Mouse (Mus musculus) adipocyte (in vitro differentiated cells): ENCODE results near the gene Timp3.
A peak's percentile ranks its signal among the peaks of the same experiment; 100 is the strongest.

Experiments used
- DNase-seq: peaks from one replicate; pipeline ENCODE4 v3.0.0-alpha.2; 2016; ENCODE audit warnings: low spot score

Timp3 gene

DNA sequence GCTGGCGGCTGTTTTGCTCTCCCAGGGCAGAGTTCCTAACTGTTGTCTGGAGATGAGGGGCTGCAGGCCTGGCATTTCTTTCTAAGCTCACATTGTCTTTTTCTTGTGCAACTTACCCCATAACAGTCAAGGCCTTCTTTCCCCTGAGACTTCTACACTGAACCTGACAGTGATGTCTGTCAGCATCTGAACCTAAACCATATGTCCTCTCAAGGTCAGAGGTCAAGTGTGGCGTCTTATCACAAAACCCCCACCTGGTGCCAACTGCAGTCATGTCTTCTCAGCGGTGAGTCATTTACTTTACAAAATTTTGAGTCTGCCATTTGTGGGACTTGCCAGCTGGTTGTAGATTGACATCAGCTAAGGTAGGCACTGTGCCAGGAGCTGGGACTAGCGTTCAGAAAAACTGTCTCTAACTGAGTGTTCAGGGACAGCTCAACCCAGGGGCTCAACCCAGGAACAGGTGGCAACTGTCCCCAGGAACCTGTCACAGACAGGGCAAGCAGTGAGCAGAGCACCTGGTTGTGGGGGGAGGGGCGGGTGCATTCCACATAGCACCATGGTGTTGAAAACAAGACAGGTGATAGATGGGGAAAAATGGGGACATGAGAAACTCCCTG lies 87.8 kb downstream of the Timp3 start:
- peak; percentile 68 for DNase-seq

DNA sequence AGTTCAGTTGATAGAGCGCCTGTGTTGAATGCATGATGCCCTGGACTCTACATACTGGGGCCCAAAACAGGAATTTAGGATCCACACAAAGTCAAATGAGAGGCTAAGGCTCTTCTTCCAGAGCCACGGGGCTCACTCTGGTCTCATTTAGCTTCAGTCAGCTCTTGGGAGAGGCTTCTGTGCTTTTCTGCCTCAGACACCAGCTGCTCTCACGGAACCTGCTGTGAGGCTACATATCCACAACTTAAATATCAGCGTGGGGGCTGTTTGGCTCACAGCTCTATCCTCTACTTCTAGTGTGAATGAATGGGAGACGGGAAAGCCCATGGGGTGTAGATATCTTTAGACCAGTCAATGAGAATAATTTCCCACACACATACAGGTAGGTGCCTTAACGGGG lies 88.6 kb downstream of the Timp3 start:
- DNase-seq, result no peak

DNA sequence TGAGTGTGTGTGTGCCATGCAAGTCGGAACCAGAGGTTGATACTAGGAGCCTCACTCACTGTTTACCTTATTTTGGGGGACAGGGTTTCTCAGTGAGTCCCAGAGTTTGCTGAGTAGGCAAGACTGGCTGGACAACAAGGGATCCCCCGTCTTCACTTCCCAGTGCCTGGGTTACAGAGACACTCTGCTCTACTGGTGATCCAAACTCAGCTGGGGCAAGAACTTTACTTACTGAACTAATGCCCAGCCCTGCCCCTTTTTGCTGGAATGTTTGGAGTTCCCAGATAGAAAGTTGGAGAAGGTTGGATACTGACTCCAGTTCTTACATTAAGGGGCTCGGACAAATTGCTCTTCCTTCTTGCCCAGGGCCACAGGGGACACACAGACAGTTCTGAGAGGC lies 89.2 kb downstream of the Timp3 start:
- DNase-seq, result peak; percentile 28

DNA sequence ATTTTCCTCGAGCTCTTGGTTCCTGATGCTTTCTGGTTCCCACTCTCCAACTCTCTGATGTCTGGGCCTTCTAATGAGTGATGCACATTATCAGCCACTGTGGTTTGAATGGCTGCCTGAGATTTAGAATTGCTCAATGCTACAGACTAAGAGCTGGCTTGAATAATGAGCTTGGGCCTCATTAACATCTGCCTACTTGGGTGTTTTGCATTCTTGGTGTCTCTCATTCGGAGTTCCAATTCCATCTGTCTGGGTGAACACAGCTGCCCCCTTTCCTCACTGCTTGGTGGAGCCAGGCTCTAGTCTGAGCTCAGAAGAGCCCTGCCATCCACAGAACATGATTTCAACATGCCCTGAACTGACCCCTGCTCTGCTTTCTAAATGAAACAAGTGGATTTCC lies 89.7 kb downstream of the Timp3 start:
- peak; percentile 69 for DNase-seq

DNA sequence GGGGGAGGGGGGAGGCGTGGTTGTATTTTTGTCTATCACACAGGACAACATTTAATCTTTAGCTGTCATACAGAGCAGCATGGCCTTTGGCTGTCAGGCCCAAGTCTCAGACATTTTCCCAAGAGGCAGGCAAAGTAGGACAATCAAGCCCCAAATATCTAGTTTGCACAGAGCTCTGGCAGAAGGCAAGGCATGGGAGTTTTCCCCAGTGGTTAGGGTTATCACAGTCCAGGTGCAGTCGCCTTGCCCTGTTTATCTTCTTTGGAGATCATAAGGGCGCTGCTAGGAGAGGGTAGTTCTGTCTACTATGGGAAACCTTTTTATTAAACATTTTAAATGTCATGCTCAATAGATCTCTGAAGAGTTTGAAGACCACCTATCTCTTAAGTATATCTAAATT lies 92.2 kb downstream of the Timp3 start:
- DNase-seq, result no peak

DNA sequence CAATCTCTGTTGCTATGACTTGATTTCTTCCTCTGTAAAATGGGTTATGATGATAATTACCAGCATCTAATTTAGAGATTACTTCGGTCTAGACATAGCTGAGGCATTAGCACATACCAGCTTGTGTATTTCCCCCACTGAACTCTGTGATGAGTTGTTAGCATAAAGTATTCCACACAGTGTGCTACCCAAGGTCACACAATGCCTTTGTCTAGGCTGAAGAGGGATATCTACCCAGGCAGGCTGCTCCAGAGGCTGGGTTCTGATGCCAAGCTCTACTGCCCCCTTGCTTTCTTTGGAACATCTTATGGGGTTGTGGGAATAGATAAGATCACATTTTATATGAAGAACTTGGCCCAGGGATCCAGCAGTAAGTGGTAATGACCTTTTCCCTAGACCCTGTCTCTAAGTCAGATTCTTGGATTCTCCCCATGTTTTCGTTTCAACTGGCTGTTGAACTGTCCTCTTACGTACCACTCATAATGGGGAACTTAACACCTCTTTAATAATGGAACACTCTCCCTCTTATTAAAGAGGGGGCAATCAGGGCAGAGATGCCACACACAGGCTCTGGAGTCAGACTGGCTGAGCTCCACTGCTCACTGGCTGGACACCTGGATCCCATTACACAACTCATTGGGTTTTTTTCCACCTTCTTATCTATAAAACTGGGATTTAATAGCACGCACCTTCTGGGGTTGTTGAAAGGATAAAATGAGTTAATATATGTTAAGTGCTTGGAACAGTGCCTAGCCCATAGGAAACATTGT lies 97.6 kb downstream of the Timp3 start:
- no peak for DNase-seq

DNA sequence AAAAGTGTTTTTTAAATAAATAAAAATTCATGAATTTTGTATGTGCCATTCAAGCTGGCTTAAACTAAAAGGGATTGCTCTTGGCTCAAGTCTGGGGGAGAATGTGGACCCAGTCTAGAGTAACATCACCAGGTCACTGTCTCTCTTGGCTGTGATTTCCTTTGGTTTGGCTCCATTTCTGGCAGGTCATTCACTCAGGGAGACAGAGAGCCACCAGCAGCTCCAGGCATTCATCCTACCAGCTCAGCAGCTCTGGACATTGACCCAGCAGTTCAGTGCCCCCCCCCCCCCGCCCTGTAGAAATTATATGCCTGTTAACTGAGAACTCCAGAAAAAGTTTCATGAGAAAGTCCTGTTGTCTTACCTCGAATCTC lies 98.2 kb downstream of the Timp3 start:
- no peak for DNase-seq
